Mouse (Mus musculus): Measurements from ENCODE around the gene Strn4.
A peak's percentile ranks its signal among the peaks of the same experiment; 100 is the strongest.

Gene Strn4

GRCm38 (mm10) chr7:16875326-16875725 lies 59.6 kb downstream of the Strn4 start:
- ATAC-seq (ENCODE audit: low TSS enrichment) = no peak

DNA sequence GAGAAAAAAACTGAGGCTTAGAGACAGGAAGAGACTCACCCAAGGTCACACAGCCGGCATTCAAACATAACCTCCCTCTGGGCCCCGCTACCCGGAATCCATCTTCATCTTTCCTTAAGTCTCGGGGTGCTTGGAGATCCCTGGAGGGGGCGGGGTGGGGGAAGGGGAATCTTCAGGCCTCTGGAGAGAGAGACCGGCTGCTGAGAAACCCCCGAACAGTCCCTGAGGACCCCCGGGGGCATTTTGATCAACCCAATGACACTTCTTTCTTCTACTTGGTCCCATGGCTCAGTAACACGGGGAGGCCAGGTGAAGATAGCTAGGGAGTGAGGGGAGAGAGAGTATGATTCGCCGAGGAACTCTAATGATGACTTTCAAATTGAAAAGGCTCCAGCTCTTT lies 60.3 kb downstream of the Strn4 start:
- ATAC-seq (ENCODE audit: low TSS enrichment) = no peak

DNA sequence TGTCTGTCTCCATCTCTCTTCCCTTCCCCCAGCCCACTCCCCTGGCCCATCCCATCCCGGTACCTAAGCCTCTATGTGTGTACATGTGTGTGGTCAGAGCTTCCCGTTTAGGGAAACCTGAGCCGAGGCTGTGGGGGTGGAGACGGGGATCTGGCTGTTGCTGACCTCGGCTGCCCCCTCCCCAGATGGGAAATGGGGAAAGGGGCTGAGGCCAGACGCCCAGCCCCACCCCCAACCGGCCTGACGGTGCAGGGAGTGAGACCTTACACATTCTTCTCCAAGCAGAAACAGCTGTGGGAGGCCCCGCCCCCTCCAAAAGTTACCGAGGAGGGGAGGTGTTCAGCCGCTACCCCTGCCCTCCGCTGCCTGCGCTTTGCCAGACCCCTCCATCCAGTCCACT lies 60.9 kb downstream of the Strn4 start:
- ATAC-seq (ENCODE audit: low TSS enrichment) = no peak

- ATAC-seq (ENCODE audit: low TSS enrichment) = no peak
Observed at GRCm38 (mm10) chr7:16877717-16878116, 62.0 kb downstream of the Strn4 start.

GRCm38 (mm10) chr7:16879796-16880547 lies 64.3 kb downstream of the Strn4 start:
- peak; percentile 42 for ATAC-seq (ENCODE audit: low TSS enrichment)

GRCm38 (mm10) chr7:16880615-16881014 lies 64.9 kb downstream of the Strn4 start:
- ATAC-seq (ENCODE audit: low TSS enrichment) = no peak

- ATAC-seq (ENCODE audit: low TSS enrichment) = no peak
Observed at GRCm38 (mm10) chr7:16883162-16883561, 67.5 kb downstream of the Strn4 start.

DNA sequence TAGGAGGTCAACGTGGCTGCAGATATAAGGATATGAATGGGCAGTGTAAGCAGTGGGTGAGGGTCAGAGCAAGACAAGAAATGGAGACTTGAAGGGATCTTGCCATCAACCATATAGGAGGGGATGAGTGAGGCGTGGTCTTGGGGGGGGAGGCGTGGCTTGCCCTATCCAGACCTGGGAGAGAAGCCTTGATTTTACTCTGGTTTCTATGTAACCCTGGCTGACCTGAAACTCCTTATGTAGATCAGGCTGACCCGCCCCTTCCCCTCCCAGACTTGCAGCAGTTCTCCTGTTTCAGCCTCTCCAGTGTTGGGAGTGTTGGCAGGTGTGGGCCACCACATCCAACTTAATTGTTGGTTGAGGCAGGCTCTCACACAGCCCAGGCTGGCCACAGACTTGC lies 68.6 kb downstream of the Strn4 start:
- no peak for ATAC-seq (ENCODE audit: low TSS enrichment)

DNA sequence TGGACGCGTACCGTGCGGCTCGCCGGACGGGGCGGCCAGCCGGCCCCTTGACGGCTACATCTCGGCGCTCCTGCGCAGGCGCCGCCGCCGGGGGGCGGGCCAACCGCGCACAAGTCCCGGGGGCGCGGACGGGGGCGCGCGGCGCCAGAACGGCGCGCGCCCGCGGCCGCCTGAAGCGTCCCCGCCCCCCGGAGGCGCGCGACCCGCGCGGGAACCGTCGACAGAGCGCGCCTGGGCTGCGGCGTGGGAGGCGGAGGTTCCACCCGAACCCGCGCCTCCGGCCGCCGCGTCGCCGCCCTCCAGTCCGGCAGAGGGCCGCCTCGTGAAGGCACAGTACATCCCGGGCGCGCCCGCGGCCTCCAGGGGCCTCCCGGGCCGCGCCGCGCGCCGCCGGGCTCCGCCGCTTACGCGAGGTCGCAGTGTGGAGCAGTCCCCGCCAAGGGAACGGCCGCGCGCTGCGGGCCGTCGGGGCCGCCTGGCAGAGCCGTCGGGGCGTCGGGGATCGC lies 69.6 kb downstream of the Strn4 start:
- ATAC-seq (ENCODE audit: low TSS enrichment) = no peak

DNA sequence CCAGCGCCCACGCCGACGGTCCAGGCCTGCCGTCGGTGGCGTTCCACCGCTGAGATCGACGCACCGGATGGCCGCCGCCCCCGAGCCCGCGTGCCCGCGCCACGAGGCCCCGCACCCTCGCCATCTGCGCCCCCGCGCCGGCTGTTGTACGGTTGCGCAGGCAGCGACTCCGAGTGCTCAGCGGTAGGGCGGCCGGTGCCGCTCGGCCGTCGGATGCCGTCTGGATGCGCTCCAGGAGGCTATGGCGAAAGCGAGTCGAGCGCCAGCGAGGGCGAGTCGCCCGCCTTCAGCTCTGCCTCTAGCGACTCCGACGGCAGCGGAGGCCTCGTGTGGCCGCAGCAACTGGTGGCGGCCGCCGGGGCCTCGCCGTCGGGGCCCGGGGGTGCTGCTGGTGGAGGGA lies 70.2 kb downstream of the Strn4 start:
- no peak for ATAC-seq (ENCODE audit: low TSS enrichment)
